8 mouse cellular contexts compared by ENCODE assay signal in genomic region chr14:56778200-56778932, GRCm38 (mm10). TPM values are rescaled to one million over a fixed set of nuclear protein-coding genes. Genes with fewer than 3 reads are reported as not detected.
DNase-seq lines count a peak whose midpoint lies in the region; ATAC-seq lines count a peak whose summit lies in the region.

Gene Pspc1 (minus strand): TSS chr14:56778316.

- peak within 1 kb of the TSS; percentile 96 for H3K27ac ChIP-seq in intestine, embryonic 14.5 days (ENCODE audit: low read depth)

- peaks cover 18% of the 10 kb centered on the region; the same call in 1 of the 2 replicates for H3K4me1 ChIP-seq in intestine, embryonic 14.5 days (replicated peaks; ENCODE audit: control insufficient read depth, insufficient read depth, low read length)

- intact Hi-C loops in left cerebral cortex, postnatal 14 days (cut with DNase I), result loop anchor here (5.0 kb wide), 1 partner anchor 111 kb away; the partner anchor contains the start of gene Mphosph8

- no peaks in the 10 kb centered on the region for H3K36me3 ChIP-seq in intestine, embryonic 14.5 days (ENCODE audit: control insufficient read depth, insufficient read depth, low read length)

- peak within 1 kb of the TSS; percentile 91 for H3K4me3 ChIP-seq in intestine, embryonic 14.5 days (ENCODE audit: low read depth, low read length)

- WGBS in intestine, embryonic 14.5 days, result 0% methylated on average over 36 of the region's 36 CpGs

- H3K9me3 ChIP-seq in intestine, embryonic 14.5 days (ENCODE audit: control insufficient read depth, low read length), result no peaks in the 10 kb centered on the region

- peak; percentile 94 for ATAC-seq in intestine, embryonic 14.5 days (replicated peaks; ENCODE audit: low FRiP score, low TSS enrichment, low read depth)

- peak; percentile 96 to 97 for DNase-seq in adrenal gland, adult 18-20 months (ENCODE audit: low spot score in 2 of 2)
- peak; percentile 99 for DNase-seq in embryo, embryonic 11 days
- DNase-seq in gastrocnemius, postnatal 25 days, result peak; percentile 94
- DNase-seq in intestine, embryonic 14.5 days (ENCODE audit: low spot score), result peak; percentile 94
- DNase-seq in left cerebral cortex, postnatal 14 days (ENCODE audit: low spot score in 2 of 2), result peak; percentile 96 to 97
- DNase-seq in mesoderm, embryonic 11.5 days (ENCODE audit: low read depth, low spot score), result peak; percentile 98
- DNase-seq in right cerebral cortex, postnatal 36 days (ENCODE audit: low spot score in 2 of 2), result peak; percentile 95 to 96
- DNase-seq in yolk sac, embryonic 10.5 days (ENCODE audit: low spot score), result peak; percentile 98

- H3K4me2 ChIP-seq in intestine, embryonic 14.5 days (ENCODE audit: low read length), result peak within 1 kb of the TSS; percentile 80

- no peaks in the 10 kb centered on the region for H3K27me3 ChIP-seq in intestine, embryonic 14.5 days (replicated peaks; ENCODE audit: control insufficient read depth, insufficient read depth, low read length)

- peak within 1 kb of the TSS; percentile 85 for H3K9ac ChIP-seq in intestine, embryonic 14.5 days (ENCODE audit: low read length)

RNA-seq across cellular contexts. Expression of gene Pspc1, which starts in this region (rescaled TPM):
- total RNA-seq in adrenal gland, adult 18-20 months (2021), result 10 to 100 TPM; 28.7 to 35.6 TPM
- total RNA-seq in gastrocnemius, postnatal 25 days (2021), result 1 to 10 TPM; 7.5 to 9.9 TPM
- 31.1 and 34.7 TPM in 2 replicates for polyA plus RNA-seq in intestine, embryonic 14.5 days (2014; fragmentation: Nextera tagmentation; extraction: Ambion mirVana)
- total RNA-seq in left cerebral cortex, postnatal 14 days (2021), result 10 to 100 TPM; 62.9 to 63.1 TPM

Comparison
In these comparisons a context has a peak if more than half of its experiments do, and no peak if none do; other contexts are left out.
1. Peak in every context shown above with its lines: DNase-seq, ATAC-seq, H3K4me3 ChIP-seq and H3K27ac ChIP-seq.